11 mouse cellular contexts compared by ENCODE assay signal in genomic region chr12:56519738-56520191, GRCm38 (mm10). TPM values are rescaled to one million over a fixed set of nuclear protein-coding genes. Genes with fewer than 3 reads are reported as not detected.
DNase-seq lines count a peak whose midpoint lies in the region; ATAC-seq lines count a peak whose summit lies in the region.
"Had no signal": no experiment of that assay in that cellular context is flagged by ENCODE, and none has a peak within 500 bp of the region (broad histone marks: within the 10 kb centered on the region; RNA-seq: fewer than 3 reads in every experiment).

No protein-coding gene starts in this region.

- H3K4me3 ChIP-seq in hindbrain, embryonic 10.5 days: peak overlapping the region; percentile 34
- no peak overlapping the region for H3K4me3 ChIP-seq in hindbrain, embryonic 13.5 days
- peak overlapping the region; percentile 28 for H3K4me3 ChIP-seq in forebrain, embryonic 13.5 days
- H3K4me3 ChIP-seq in limb, embryonic 15.5 days: peak overlapping the region; percentile 9; the same call in 1 of the 2 replicates
- H3K4me3 ChIP-seq: liver, embryonic 13.5 days had no signal

- no peaks in the 10 kb centered on the region for H3K9me3 ChIP-seq in hindbrain, embryonic 10.5 days
- H3K9me3 ChIP-seq in hindbrain, embryonic 13.5 days: no peaks in the 10 kb centered on the region
- no peaks in the 10 kb centered on the region for H3K9me3 ChIP-seq in forebrain, embryonic 13.5 days (replicated peaks)
- H3K9me3 ChIP-seq in limb, embryonic 15.5 days: no peaks in the 10 kb centered on the region
- H3K9me3 ChIP-seq: liver, embryonic 13.5 days had no signal

- H3K4me1 ChIP-seq in hindbrain, embryonic 10.5 days (replicated peaks): peaks cover 12% of the 10 kb centered on the region
- H3K4me1 ChIP-seq in hindbrain, embryonic 13.5 days (replicated peaks): 0 out of 2 replicates have a peak, but pooled peaks cover 3% of the 10 kb centered on the region
- H3K4me1 ChIP-seq in forebrain, embryonic 13.5 days: no peaks in the 10 kb centered on the region
- peaks cover 9% of the 10 kb centered on the region for H3K4me1 ChIP-seq in limb, embryonic 15.5 days
- H3K4me1 ChIP-seq: liver, embryonic 13.5 days had no signal

- no peak overlapping the region for H3K27ac ChIP-seq in hindbrain, embryonic 10.5 days
- H3K27ac ChIP-seq in hindbrain, embryonic 13.5 days: no peak overlapping the region
- peak overlapping the region; percentile 77 for H3K27ac ChIP-seq in forebrain, embryonic 13.5 days
- H3K27ac ChIP-seq in limb, embryonic 15.5 days: no peak overlapping the region
- H3K27ac ChIP-seq: liver, embryonic 13.5 days had no signal

- peaks cover 99% of the 10 kb centered on the region for H3K27me3 ChIP-seq in hindbrain, embryonic 10.5 days (ENCODE audit: insufficient read depth, poor library complexity, severe bottlenecking)
- peaks cover 94% of the 10 kb centered on the region for H3K27me3 ChIP-seq in hindbrain, embryonic 13.5 days
- H3K27me3 ChIP-seq in forebrain, embryonic 13.5 days: peaks cover 93% of the 10 kb centered on the region
- peaks cover 84% of the 10 kb centered on the region for H3K27me3 ChIP-seq in limb, embryonic 15.5 days

- WGBS in hindbrain, embryonic 10.5 days: under 1% methylated on average over 30 of the region's 30 CpGs
- 1% methylated on average over 30 of the region's 30 CpGs for WGBS in hindbrain, embryonic 13.5 days
- WGBS in forebrain, embryonic 13.5 days: under 1% methylated on average over 30 of the region's 30 CpGs
- WGBS in limb, embryonic 15.5 days: under 1% methylated on average over 30 of the region's 30 CpGs

- no peak overlapping the region for H3K4me2 ChIP-seq in hindbrain, embryonic 13.5 days
- peak overlapping the region; percentile 51 for H3K4me2 ChIP-seq in forebrain, embryonic 13.5 days
- H3K4me2 ChIP-seq in limb, embryonic 15.5 days: no peak overlapping the region
- H3K4me2 ChIP-seq: liver, embryonic 13.5 days had no signal

- DNase-seq in hindbrain, embryonic 10.5 days (ENCODE audit: low spot score): peak; percentile 53
- DNase-seq in R1 (ENCODE audit: low read depth, low spot score): peak; percentile 11
- no peak for DNase-seq in B cell, adult 2 months
- DNase-seq in cerebellum, adult 9-11 months: no peak
- DNase-seq in spleen, postnatal 14 days (ENCODE audit: low spot score in 2 of 2): no peak
- DNase-seq: adrenal gland, postnatal 36 days; gastrocnemius, postnatal 36 days; liver, embryonic 13.5 days had no signal

- no peak overlapping the region for H3K9ac ChIP-seq in hindbrain, embryonic 13.5 days
- peak overlapping the region; percentile 56 for H3K9ac ChIP-seq in forebrain, embryonic 13.5 days
- H3K9ac ChIP-seq in limb, embryonic 15.5 days: no peak overlapping the region
- H3K9ac ChIP-seq: liver, embryonic 13.5 days had no signal

- no peak for ATAC-seq in hindbrain, embryonic 13.5 days (ENCODE audit: low FRiP score)
- ATAC-seq in forebrain, embryonic 13.5 days: peak; percentile 53; the same call in 1 of the 2 replicates
- ATAC-seq in limb, embryonic 15.5 days (ENCODE audit: insufficient number of reproducible peaks, low FRiP score, low TSS enrichment, low read depth): no peak

- H3K36me3 ChIP-seq in hindbrain, embryonic 10.5 days: no peaks in the 10 kb centered on the region
- no peaks in the 10 kb centered on the region for H3K36me3 ChIP-seq in hindbrain, embryonic 13.5 days
- no peaks in the 10 kb centered on the region for H3K36me3 ChIP-seq in forebrain, embryonic 13.5 days (ENCODE audit: poor library complexity, severe bottlenecking)
- no peaks in the 10 kb centered on the region for H3K36me3 ChIP-seq in limb, embryonic 15.5 days
- H3K36me3 ChIP-seq: liver, embryonic 13.5 days had no signal

RNA-seq across cellular contexts. Expression of gene Nkx2-1, which starts 16.9 kb away (rescaled TPM):
- polyA plus RNA-seq in hindbrain, embryonic 10.5 days (2016; fragmentation: Nextera tagmentation; extraction: Ambion mirVana): 3.2 and 3.6 TPM in 2 replicates
- polyA plus RNA-seq in hindbrain, embryonic 13.5 days (2015; fragmentation: Nextera tagmentation; extraction: Ambion mirVana): 0.31 TPM in 1 of 2 replicates, not detected in the other
- 12.4 and 22.6 TPM in 2 replicates for polyA plus RNA-seq in forebrain, embryonic 13.5 days (2015; fragmentation: Nextera tagmentation; extraction: Ambion mirVana)
- polyA plus RNA-seq in limb, embryonic 15.5 days (2015; fragmentation: Nextera tagmentation; extraction: Ambion mirVana): not detected in 2 replicates
- polyA plus RNA-seq: liver, embryonic 13.5 days had no signal

Comparison
In these comparisons a context has a peak if more than half of its experiments do, and no peak if none do; other contexts are left out.
1. DNase-seq: peak in hindbrain, embryonic 10.5 days (single experiment) and R1 (single experiment); none in B cell, adult 2 months (0 of 2), cerebellum, adult 9-11 months (single experiment) and spleen, postnatal 14 days (0 of 2).